Mouse (Mus musculus) erythroblast, embryonic 14.5 days (primary cell): ENCODE results near the gene Vrk1. TPM values are rescaled to one million over a fixed set of nuclear protein-coding genes. Genes with fewer than 3 reads are reported as not detected.

Experiments used
- H3K27me3 ChIP-seq: 2 replicates; pipeline ENCODE4 v1.6.1; 2012; ENCODE audit warnings: inconsistent platforms; ENCODE audit not compliant: control insufficient read depth
- H3K36me3 ChIP-seq: 2 replicates; pipeline ENCODE4 v1.6.1; 2012; ENCODE audit warnings: mild to moderate bottlenecking, inconsistent platforms; ENCODE audit not compliant: control insufficient read depth
- H3K4me1 ChIP-seq: 2 replicates; pipeline ENCODE4 v1.6.1; 2012; ENCODE audit warnings: inconsistent platforms; ENCODE audit not compliant: control insufficient read depth
- H3K4me3 ChIP-seq: replicated peaks from 2 replicates; pipeline ENCODE3; 2012; ENCODE audit warnings: moderate library complexity, mild to moderate bottlenecking, inconsistent platforms
- H3K9me3 ChIP-seq: 2 replicates; pipeline ENCODE4 v1.6.1; 2012; ENCODE audit warnings: low read length, inconsistent platforms, mixed read lengths; ENCODE audit not compliant: control insufficient read depth
- GATA1 ChIP-seq: IDR thresholded peaks from 2 replicates; pipeline ENCODE4 v1.6.1; 2012; ENCODE audit warnings: low read length, inconsistent platforms, mixed read lengths
- TAL1 ChIP-seq: IDR thresholded peaks from 3 replicates; pipeline ENCODE4 v1.6.1; 2012; ENCODE audit warnings: low read length, inconsistent platforms, mixed read lengths
- polyA plus RNA-seq: library from polyadenylated mRNA; stranded (reverse); fragments of >175 nt; gene quantifications from 2 replicates; pipeline ENCODE4 v1.2.3, GENCODE M21; 2012

Vrk1 gene
- polyA plus RNA-seq, 1 experiment = 6.7 TPM

DNA sequence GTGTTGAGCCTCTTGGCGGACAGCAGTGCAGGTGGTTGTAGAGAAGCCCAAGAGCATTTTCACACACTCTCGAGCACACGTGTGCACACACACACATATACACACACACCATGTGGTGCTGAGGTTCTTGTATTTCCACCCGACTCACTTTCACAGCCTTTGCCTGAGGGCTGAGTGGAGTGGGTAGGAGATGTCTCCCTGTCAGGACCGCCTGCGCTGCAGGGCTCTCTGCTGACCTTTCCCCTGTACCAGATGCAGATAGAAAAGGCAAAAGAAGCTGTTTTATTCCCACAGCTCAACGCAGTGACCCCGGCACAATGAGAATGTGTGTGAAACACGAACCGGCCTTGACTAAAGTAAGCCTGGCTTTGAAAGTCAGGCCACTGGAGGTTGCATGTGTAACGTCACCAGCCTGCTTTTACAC lies 72.9 kb downstream of the Vrk1 start:
- Histone ChIP-seq H3K9me3 (no peaks in the 10 kb centered on the region), H3K4me3 (no peak overlapping the region), H3K36me3 (peaks cover 41% of the 10 kb centered on the region), H3K4me1 (no peaks in the 10 kb centered on the region), H3K27me3 (no peaks in the 10 kb centered on the region)
- no peak for TF ChIP-seq GATA1
- TF ChIP-seq TAL1 = no peak

DNA sequence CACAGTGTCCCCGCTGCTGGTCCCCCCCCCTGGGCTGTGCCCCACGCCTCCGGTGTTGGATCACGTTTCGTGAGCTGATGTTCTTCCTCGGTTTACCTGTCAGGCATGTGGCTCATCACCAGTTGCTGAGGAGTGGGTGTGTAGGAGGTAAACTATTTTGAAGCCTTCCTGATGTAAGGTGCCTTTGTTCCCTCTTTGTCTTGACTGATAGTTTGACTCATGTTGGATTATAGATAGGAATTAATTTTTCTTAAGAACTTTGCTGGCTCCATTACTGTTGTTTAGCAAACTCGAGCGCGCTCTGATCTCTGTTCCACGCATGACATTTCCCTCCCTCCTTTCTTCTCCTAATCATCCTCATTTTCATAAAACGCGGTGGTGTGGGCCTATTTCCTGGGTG lies 74.1 kb downstream of the Vrk1 start:
- Histone ChIP-seq H3K4me1 (no peaks in the 10 kb centered on the region), H3K27me3 (no peaks in the 10 kb centered on the region), H3K36me3 (peaks cover 31% of the 10 kb centered on the region), H3K9me3 (no peaks in the 10 kb centered on the region), H3K4me3 (no peak overlapping the region)
- TF ChIP-seq GATA1 = no peak
- TF ChIP-seq TAL1 = no peak

- no peaks in the 10 kb centered on the region for H3K36me3 ChIP-seq
- no peak overlapping the region for H3K4me3 ChIP-seq
- H3K4me1 ChIP-seq = peaks cover 9% of the 10 kb centered on the region
- H3K27me3 ChIP-seq = 0 out of 2 replicates have a peak, but pooled peaks cover 2% of the 10 kb centered on the region
- H3K9me3 ChIP-seq = peaks cover 47% of the 10 kb centered on the region
- no peak for TF ChIP-seq GATA1
- no peak for TF ChIP-seq TAL1
Measured at GRCm38 (mm10) chr12:106094827-106095226, 84.8 kb downstream of the Vrk1 start.

GRCm38 (mm10) chr12:106102003-106102402 lies 92.0 kb downstream of the Vrk1 start:
- H3K4me1 ChIP-seq = peaks cover 3% of the 10 kb centered on the region
- H3K4me3 ChIP-seq = no peak overlapping the region
- no peaks in the 10 kb centered on the region for H3K36me3 ChIP-seq
- peaks cover 21% of the 10 kb centered on the region for H3K9me3 ChIP-seq
- TF ChIP-seq TAL1 = no peak
- TF ChIP-seq GATA1 = no peak
- 0 out of 2 replicates have a peak, but pooled peaks cover 2% of the 10 kb centered on the region for H3K27me3 ChIP-seq

DNA sequence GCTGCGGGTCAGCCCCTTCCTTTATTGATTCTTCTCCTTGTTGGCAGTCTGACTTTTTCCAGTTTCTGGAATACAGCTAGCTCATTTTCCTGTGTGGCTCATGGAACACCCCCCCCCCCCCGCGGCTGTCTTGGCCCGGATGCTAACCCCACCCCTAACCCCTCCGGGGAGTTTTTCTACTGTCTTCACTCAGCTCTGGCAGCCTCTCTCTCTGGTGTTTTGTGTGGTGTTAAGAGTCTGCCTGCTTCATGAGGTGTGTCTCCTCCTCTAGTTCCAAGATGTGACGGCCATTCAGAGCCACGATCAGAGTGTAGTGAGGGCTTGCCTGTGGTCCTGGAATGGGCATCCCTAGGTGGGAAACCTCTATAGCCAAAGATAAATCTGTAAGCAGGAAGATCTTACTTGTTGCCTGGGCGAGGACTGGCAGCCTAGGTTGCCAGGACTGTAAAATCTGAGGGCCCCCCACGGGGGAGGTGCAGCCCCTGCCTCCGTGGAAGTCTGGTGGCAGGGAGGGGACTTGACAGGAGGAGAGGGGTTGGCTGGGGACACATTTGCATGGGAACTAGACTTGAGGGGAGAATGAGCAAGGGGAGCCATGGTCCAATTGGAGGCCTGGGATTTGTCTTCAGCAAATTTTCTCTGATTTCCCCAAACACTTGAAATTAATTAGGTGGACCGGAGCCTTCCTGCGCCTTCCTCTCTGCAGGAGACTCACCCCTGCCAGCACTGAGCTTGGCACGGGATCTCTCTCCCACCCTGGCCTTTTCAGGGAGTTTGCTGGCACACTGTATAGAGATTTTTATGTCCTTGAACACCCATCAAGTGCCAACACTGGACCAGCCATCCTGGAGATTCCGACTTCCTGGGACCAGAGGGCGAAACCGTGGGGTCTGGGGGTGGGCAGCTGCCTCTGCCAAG lies 93.0 kb downstream of the Vrk1 start:
- Histone ChIP-seq H3K27me3 (0 out of 2 replicates have a peak, but pooled peaks cover 2% of the 10 kb centered on the region), H3K4me3 (no peak overlapping the region), H3K9me3 (peaks cover 18% of the 10 kb centered on the region), H3K4me1 (peaks cover 3% of the 10 kb centered on the region), H3K36me3 (no peaks in the 10 kb centered on the region)
- TF ChIP-seq TAL1 = no peak
- no peak for TF ChIP-seq GATA1

DNA sequence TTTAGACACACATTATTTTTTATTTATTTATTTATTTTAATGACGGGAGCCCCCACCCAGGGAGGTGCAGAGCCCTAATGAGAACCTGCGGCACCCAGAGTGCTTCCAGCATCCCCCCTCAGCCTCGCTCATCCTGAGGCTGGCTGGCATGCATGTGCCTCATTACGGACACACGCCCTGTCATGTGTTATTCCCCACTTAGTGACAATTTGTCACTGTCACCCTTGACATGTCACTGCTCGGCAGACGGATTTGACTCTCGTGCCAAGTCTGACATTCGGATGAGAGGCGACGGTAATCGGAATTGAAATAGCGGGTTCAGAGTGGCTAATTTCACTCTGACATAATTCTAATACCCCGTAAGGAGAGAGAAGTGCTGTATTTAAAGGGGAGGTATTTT lies 97.2 kb downstream of the Vrk1 start:
- Histone ChIP-seq H3K36me3 (no peaks in the 10 kb centered on the region), H3K9me3 (peaks cover 11% of the 10 kb centered on the region), H3K4me1 (no peaks in the 10 kb centered on the region), H3K27me3 (no peaks in the 10 kb centered on the region), H3K4me3 (no peak overlapping the region)
- no peak for TF ChIP-seq GATA1
- no peak for TF ChIP-seq TAL1

DNA sequence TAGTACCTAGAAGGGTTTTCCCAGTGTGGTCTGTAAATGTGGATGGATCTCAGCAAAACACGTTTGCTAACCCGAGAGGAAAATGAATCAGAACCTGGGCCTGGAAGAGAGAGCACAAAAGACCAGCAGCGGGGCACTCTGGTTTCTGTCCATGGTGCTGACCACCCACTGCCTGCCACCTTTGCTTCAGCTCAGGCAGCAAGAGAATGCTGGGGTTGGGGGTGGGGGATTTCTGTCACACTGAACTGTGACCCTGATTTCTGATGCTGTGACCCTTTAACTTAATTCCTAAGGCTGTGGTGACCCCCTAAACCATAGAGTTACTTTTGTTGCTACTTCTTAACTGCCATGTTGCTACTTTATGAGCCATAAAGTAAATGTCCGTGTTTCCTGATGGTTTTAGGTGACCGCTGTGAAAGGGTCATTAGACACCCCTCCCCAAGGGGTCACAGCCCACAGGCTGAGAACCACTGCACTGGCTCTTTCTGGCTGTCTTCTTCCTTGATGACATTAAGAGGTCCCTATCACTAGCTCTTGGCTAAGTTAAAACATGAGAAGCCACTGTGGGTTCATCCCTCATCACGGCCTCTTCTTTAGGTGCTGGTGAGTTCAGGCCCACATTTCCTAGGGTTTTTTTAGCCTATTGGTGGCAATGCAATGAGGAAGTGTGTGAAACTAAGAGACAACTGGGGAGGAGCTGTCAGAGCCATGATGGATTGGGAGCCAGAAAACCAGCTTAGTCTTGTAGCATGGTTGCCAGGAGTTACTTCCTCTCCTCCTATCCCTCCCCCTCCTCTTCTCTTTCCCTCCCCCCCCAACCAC lies 105.3 kb downstream of the Vrk1 start:
- no peak overlapping the region for H3K4me3 ChIP-seq
- H3K4me1 ChIP-seq = no peaks in the 10 kb centered on the region
- peaks cover 23% of the 10 kb centered on the region for H3K9me3 ChIP-seq
- TF ChIP-seq TAL1 = no peak
- TF ChIP-seq GATA1 = no peak
- H3K27me3 ChIP-seq = no peaks in the 10 kb centered on the region
- no peaks in the 10 kb centered on the region for H3K36me3 ChIP-seq

GRCm38 (mm10) chr12:106115892-106116206 lies 105.8 kb downstream of the Vrk1 start:
- H3K4me1 ChIP-seq = no peaks in the 10 kb centered on the region
- no peaks in the 10 kb centered on the region for H3K27me3 ChIP-seq
- peaks cover 23% of the 10 kb centered on the region for H3K9me3 ChIP-seq
- H3K4me3 ChIP-seq = no peak overlapping the region
- H3K36me3 ChIP-seq = no peaks in the 10 kb centered on the region
- TF ChIP-seq GATA1 (no peak), TAL1 (no peak)

DNA sequence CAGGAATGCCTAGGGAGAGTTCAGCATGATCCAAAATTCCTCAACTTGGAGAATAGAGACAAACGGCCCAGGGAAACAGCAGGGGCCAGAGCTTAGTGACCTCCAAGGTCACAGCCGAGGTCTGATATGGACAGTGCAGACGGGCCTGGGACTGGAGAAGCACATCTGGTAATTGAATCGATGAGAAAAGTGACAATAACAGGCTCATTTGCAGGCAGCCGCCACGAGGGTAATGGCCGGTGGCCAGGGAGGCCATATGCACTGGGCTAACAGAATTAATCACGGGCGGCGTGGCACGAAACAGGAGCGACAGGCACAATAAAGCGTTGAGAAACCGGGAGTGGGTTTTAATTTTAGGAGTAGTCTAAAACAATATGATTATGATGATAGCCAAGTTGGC lies 113.2 kb downstream of the Vrk1 start:
- H3K4me3 ChIP-seq = no peak overlapping the region
- no peaks in the 10 kb centered on the region for H3K4me1 ChIP-seq
- no peak for TF ChIP-seq GATA1
- TF ChIP-seq TAL1 = no peak
- H3K9me3 ChIP-seq = peaks cover 58% of the 10 kb centered on the region
- no peaks in the 10 kb centered on the region for H3K36me3 ChIP-seq
- H3K27me3 ChIP-seq = no peaks in the 10 kb centered on the region; the same call in 1 of the 2 replicates
